ENCODE assay signal across 19 mouse cellular contexts in the genomic region with DNA sequence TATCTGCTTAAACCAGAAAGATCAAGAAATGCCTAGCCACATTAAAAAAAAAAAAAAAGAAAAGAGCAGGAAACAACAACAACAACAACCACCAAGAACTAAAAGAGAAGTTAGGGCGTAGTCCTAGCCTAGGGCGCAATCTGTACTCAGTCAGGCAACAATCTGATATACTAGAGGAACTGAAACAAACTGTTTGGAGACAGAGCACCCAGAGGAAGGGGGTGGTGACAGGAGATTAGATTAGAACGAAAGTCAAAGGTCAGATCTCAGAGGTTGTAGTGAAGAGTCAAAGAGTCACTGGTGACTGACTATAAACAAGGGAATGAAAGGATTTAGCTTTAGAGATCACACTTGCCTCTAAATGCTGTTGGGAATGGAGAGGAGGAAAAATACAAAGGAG. TPM values are rescaled to one million over a fixed set of nuclear protein-coding genes. Genes with fewer than 3 reads are reported as not detected.
DNase-seq lines count a peak whose midpoint lies in the region; ATAC-seq and TF ChIP-seq lines count a peak whose summit lies in the region.
"Had no signal": no experiment of that assay in that cellular context is flagged by ENCODE, and none has a peak within 500 bp of the region (broad histone marks: within the 10 kb centered on the region; RNA-seq: fewer than 3 reads in every experiment).

No protein-coding gene starts in this region.

- no peak for TF ChIP-seq CTCF in spleen, adult 2 months (IDR thresholded peaks at IDR 0.05; ENCODE audit: extremely low read depth, insufficient read depth, insufficient read length, insufficient replicate concordance)
- no peak for TF ChIP-seq CTCF in kidney, adult 2 months (conservative IDR thresholded peaks at IDR 0.05; ENCODE audit: insufficient read depth, insufficient read length, low read depth, low read length)

- no peak overlapping the region for H3K4me3 ChIP-seq in spleen, adult 2 months (ENCODE audit: extremely low read depth, insufficient read depth, insufficient read length)
- no peak overlapping the region for H3K4me3 ChIP-seq in liver, embryonic 16.5 days (ENCODE audit: low read depth, low read length)
- no peak overlapping the region for H3K4me3 ChIP-seq in kidney, adult 2 months (ENCODE audit: insufficient read depth, low read depth, low read length)
- H3K4me3 ChIP-seq: forebrain, embryonic 10.5 days; heart, embryonic 12.5 days; hindbrain, embryonic 10.5 days; midbrain, embryonic 12.5 days had no signal

- no peak overlapping the region; the same call in 1 of the 2 replicates for H3K27ac ChIP-seq in spleen, adult 2 months (ENCODE audit: insufficient read depth, low read length)
- no peak overlapping the region for H3K27ac ChIP-seq in liver, embryonic 16.5 days (ENCODE audit: low read length)
- no peak overlapping the region for H3K27ac ChIP-seq in kidney, adult 2 months (ENCODE audit: insufficient read depth, low read depth, low read length)
- H3K27ac ChIP-seq: forebrain, embryonic 10.5 days; hindbrain, embryonic 10.5 days; midbrain, embryonic 12.5 days; stomach, postnatal 0 days had no signal

- WGBS in spleen, adult 2 months, result 12% methylated on average over 3 of the region's 3 CpGs
- WGBS in liver, embryonic 16.5 days (ENCODE audit: insufficient replicate concordance), result 13% methylated on average over 3 of the region's 3 CpGs
- 78% methylated on average over 3 of the region's 3 CpGs for WGBS in kidney, adult 2 months

- H3K4me2 ChIP-seq in liver, embryonic 16.5 days (ENCODE audit: low read depth, low read length), result no peak overlapping the region
- H3K4me2 ChIP-seq: heart, embryonic 12.5 days; lung, embryonic 14.5 days; midbrain, embryonic 12.5 days had no signal

- no peak overlapping the region for H3K9ac ChIP-seq in liver, embryonic 16.5 days (ENCODE audit: low read depth, low read length)
- H3K9ac ChIP-seq: heart, embryonic 12.5 days; lung, embryonic 14.5 days; midbrain, embryonic 12.5 days had no signal

- no peak for TF ChIP-seq POLR2A in spleen, adult 2 months (IDR thresholded peaks at IDR 0.05; ENCODE audit: low read depth, low read length)
- TF ChIP-seq POLR2A in kidney, adult 2 months (IDR thresholded peaks at IDR 0.05; ENCODE audit: low read depth, low read length), result no peak

- DNase-seq in spleen, adult 2 months (ENCODE audit: low read depth in 1 of 2, low spot score in 2 of 2), result peak; percentile 21 to 31
- no peak for DNase-seq in spleen, postnatal 4 days (ENCODE audit: low spot score in 2 of 2)
- DNase-seq in thymus, adult 18-20 months, result no peak
- no peak for DNase-seq in frontal cortex, adult 2 months (ENCODE audit: extremely low spot score in 1 of 2, low spot score in 1 of 2)
- DNase-seq in kidney, adult 2 months, result no peak
- DNase-seq: adrenal gland, postnatal 10 days; cerebellum, postnatal 10 days; kidney, postnatal 36 days; lung, embryonic 14.5 days; thymus, postnatal 4 days had no signal

- H3K36me3 ChIP-seq in spleen, adult 2 months (ENCODE audit: control insufficient read depth, insufficient read depth, low read length), result no peaks in the 10 kb centered on the region
- H3K36me3 ChIP-seq in liver, embryonic 16.5 days (ENCODE audit: control insufficient read depth, insufficient read depth), result no peaks in the 10 kb centered on the region
- no peaks in the 10 kb centered on the region for H3K36me3 ChIP-seq in kidney, adult 2 months (ENCODE audit: control insufficient read depth, insufficient read depth, low read length)
- H3K36me3 ChIP-seq: forebrain, embryonic 10.5 days; heart, embryonic 12.5 days; hindbrain, embryonic 10.5 days; midbrain, embryonic 12.5 days had no signal

- H3K9me3 ChIP-seq in liver, embryonic 16.5 days (replicated peaks; ENCODE audit: control insufficient read depth, low read length), result no peaks in the 10 kb centered on the region
- H3K9me3 ChIP-seq: forebrain, embryonic 10.5 days; heart, embryonic 12.5 days; hindbrain, embryonic 10.5 days; midbrain, embryonic 12.5 days had no signal

- ATAC-seq in activated CD4-positive, CD25-positive, alpha-beta regulatory T cell, adult 4 months, result peak; percentile 52
- peak; percentile 47; the same call in 1 of the 2 replicates for ATAC-seq in liver, embryonic 16.5 days (ENCODE audit: low read depth)
- ATAC-seq: intestine, postnatal 0 days had no signal

- H3K4me1 ChIP-seq in spleen, adult 2 months (ENCODE audit: control insufficient read depth, insufficient read depth, insufficient read length), result peaks cover 8% of the 10 kb centered on the region
- H3K4me1 ChIP-seq in liver, embryonic 16.5 days (ENCODE audit: control insufficient read depth, low read depth, low read length), result no peaks in the 10 kb centered on the region
- no peaks in the 10 kb centered on the region for H3K4me1 ChIP-seq in kidney, adult 2 months (ENCODE audit: control insufficient read depth, insufficient read depth, low read length)
- H3K4me1 ChIP-seq: forebrain, embryonic 10.5 days; hindbrain, embryonic 10.5 days; midbrain, embryonic 12.5 days had no signal

- H3K27me3 ChIP-seq in spleen, adult 2 months (ENCODE audit: control insufficient read depth, insufficient read depth, low read length), result no peaks in the 10 kb centered on the region
- no peaks in the 10 kb centered on the region for H3K27me3 ChIP-seq in liver, embryonic 16.5 days (ENCODE audit: control insufficient read depth, insufficient read depth, low read depth, low read length)
- H3K27me3 ChIP-seq in kidney, adult 2 months (replicated peaks; ENCODE audit: control insufficient read depth, insufficient read depth, low read length), result no peaks in the 10 kb centered on the region
- H3K27me3 ChIP-seq: heart, embryonic 12.5 days; midbrain, embryonic 12.5 days had no signal

RNA-seq across cellular contexts. Expression of gene Tent5a, which starts 13.2 kb away (rescaled TPM):
- polyA plus RNA-seq in spleen, adult 2 months (2012; rRNA removed), result 5.4 and 6.4 TPM in 2 replicates
- 1 to 10 TPM; 6.3 to 7.9 TPM for polyA plus RNA-seq in activated CD4-positive, CD25-positive, alpha-beta regulatory T cell, adult 4 months (2017; shearing (Covaris generic))
- polyA plus RNA-seq in liver, embryonic 16.5 days (2015; fragmentation: Nextera tagmentation; extraction: Ambion mirVana), result 17.1 and 17.9 TPM in 2 replicates
- 2.1 and 2.2 TPM in 2 replicates for polyA plus RNA-seq in frontal cortex, adult 2 months (2012; rRNA removed)
- polyA plus RNA-seq in kidney, adult 2 months (2012; rRNA removed), result 2.3 and 2.5 TPM in 2 replicates

RNA-seq across cellular contexts. Expression of gene Gm11114, which starts 27.7 kb away (rescaled TPM):
- polyA plus RNA-seq in spleen, adult 2 months (2012; rRNA removed), result not detected in 2 replicates
- polyA plus RNA-seq in activated CD4-positive, CD25-positive, alpha-beta regulatory T cell, adult 4 months (2017; shearing (Covaris generic)), result not detected
- polyA plus RNA-seq in liver, embryonic 16.5 days (2015; fragmentation: Nextera tagmentation; extraction: Ambion mirVana), result not detected in 2 replicates
- polyA plus RNA-seq in frontal cortex, adult 2 months (2012; rRNA removed), result not detected in 2 replicates
- polyA plus RNA-seq in kidney, adult 2 months (2012; rRNA removed), result not detected in 2 replicates
- polyA plus RNA-seq: embryonic facial prominence, embryonic 11.5 days; forebrain, embryonic 10.5 days; heart, embryonic 12.5 days; hindbrain, embryonic 10.5 days; intestine, postnatal 0 days; lung, embryonic 14.5 days; midbrain, embryonic 12.5 days; stomach, postnatal 0 days had no signal

Comparison
In these comparisons a context has a peak if more than half of its experiments do, and no peak if none do; other contexts are left out.
1. DNase-seq: peak in spleen, adult 2 months (2 of 2); none in spleen, postnatal 4 days (0 of 2), thymus, adult 18-20 months (0 of 2), frontal cortex, adult 2 months (0 of 2) and kidney, adult 2 months (single experiment).